Comparison of ENCODE assay signal across 23 mouse cellular contexts in genomic region chr5:29848091-29848490, GRCm38 (mm10).
"Had no signal": no experiment of that assay in that cellular context is flagged by ENCODE, and none has a peak within 500 bp of the region (broad histone marks: within the 10 kb centered on the region; RNA-seq: fewer than 3 reads in every experiment).

No protein-coding gene starts in this region.

- H3K4me1 ChIP-seq: heart, embryonic 10.5 days; heart, embryonic 12.5 days; hindbrain, embryonic 10.5 days; hindbrain, embryonic 12.5 days; intestine, embryonic 15.5 days; limb, embryonic 10.5 days; limb, embryonic 12.5 days; liver, embryonic 13.5 days; liver, embryonic 15.5 days had no signal

- H3K27ac ChIP-seq: heart, adult 2 months; heart, embryonic 10.5 days; hindbrain, embryonic 10.5 days; hindbrain, embryonic 12.5 days; hindbrain, embryonic 14.5 days; intestine, embryonic 15.5 days; layer of hippocampus, adult 2 months; left cerebral cortex, adult 2 months; limb, embryonic 10.5 days; limb, embryonic 12.5 days; liver, embryonic 13.5 days; liver, embryonic 15.5 days had no signal

- H3K4me3 ChIP-seq: heart, adult 2 months; heart, embryonic 10.5 days; heart, embryonic 12.5 days; hindbrain, embryonic 10.5 days; hindbrain, embryonic 12.5 days; intestine, embryonic 15.5 days; layer of hippocampus, adult 2 months; left cerebral cortex, adult 2 months; limb, embryonic 10.5 days; limb, embryonic 12.5 days; liver, embryonic 13.5 days; liver, embryonic 15.5 days had no signal

- DNase-seq: gastrocnemius, postnatal 14 days; heart, adult 2 months; heart, postnatal 10 days; heart, postnatal 4 days; kidney, adult 18-20 months; kidney, adult 8-10 months; kidney, postnatal 10 days; kidney, postnatal 25 days; kidney, postnatal 4 days; liver; liver, embryonic 13.5 days; liver, postnatal 0 days had no signal

- H3K27me3 ChIP-seq: heart, embryonic 12.5 days; hindbrain, embryonic 12.5 days; intestine, embryonic 15.5 days; limb, embryonic 12.5 days; liver, embryonic 13.5 days; liver, embryonic 15.5 days had no signal
